Mouse (Mus musculus) cerebellum, adult 9-11 months (tissue): ENCODE results near the gene Cd200r4.

ENCODE experiments used
- DNase-seq: peaks from one replicate; pipeline ENCODE4 v3.0.0; 2022

Cd200r4 gene

DNA sequence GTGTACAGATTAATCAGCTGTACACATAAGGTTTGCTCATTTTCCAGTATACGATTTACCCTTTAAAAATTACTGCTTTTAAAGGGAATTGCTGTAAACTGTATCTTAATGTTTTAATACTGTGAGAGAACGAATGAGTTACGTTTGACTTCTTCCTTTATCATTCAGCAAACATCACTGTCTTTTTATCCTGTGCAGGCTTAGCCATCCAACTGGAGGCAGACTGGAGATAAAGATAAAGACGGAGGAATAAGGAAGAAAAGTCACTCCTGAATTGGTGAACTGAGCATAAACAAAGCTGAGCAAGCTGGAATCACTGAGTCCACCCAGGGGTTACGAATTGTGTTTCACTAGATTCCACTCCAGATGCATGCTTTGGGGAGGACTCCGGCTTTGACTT lies 66.1 kb downstream of the Cd200r4 start:
- DNase-seq = no peak
